Mouse (Mus musculus): ENCODE data around the gene Cd59a.

DNA sequence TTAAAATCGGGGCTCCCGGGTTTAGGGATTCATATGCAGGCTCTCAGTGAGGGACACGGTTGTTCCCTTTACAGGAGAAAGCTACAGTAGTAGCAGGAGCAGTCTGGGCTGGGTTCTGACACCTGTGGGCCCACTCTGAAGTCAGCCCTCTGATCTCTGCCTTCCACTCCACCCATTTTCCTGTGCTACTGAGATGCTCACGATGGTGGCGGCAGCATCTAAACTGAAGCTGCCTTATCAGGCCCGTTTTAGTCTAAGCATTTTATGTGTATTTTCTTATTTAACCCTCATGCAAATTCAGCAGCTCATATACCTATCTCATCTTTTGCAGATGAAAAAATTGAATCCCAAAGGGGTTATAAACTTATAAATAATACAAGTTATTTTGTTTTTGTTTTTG is 9.2 kb downstream of the Cd59a start:
- TF ChIP-seq POLR2A (IDR thresholded peaks at IDR 0.05; ENCODE audit: low read depth, low read length) = no peak
- no peak for TF ChIP-seq CTCF (IDR thresholded peaks at IDR 0.05; ENCODE audit: extremely low read depth, insufficient read length, insufficient replicate concordance, low read depth, low read length)
